Mouse (Mus musculus) lung, embryonic 14.5 days (tissue): ENCODE data around the gene Popdc2. TPM values are rescaled to one million over a fixed set of nuclear protein-coding genes. Genes with fewer than 3 reads are reported as not detected.

Experiments used
- ATAC-seq: fragments of 200-750 bp; cut with Nextera tagmentation; 2 replicates; pipeline ENCODE4 v1.8.0; 2017; ENCODE audit warnings: mild to moderate bottlenecking, moderate TSS enrichment, moderate library complexity; ENCODE audit not compliant: insufficient read depth
- DNase-seq: peaks from one replicate; pipeline ENCODE4 v3.0.0-alpha.2; 2015
- H3K27ac ChIP-seq: fragments of 300-500 bp; sonication (generic); 2 replicates; pipeline ENCODE4 v1.5.1; 2014; ENCODE audit warnings: low read depth, mild to moderate bottlenecking, moderate library complexity
- H3K27me3 ChIP-seq: fragments of 300-500 bp; sonication (generic); 2 replicates; pipeline ENCODE4 v1.6.1; 2014; ENCODE audit warnings: low read length, control low read depth; ENCODE audit not compliant: insufficient read depth
- H3K36me3 ChIP-seq: fragments of 300-500 bp; sonication (generic); 2 replicates; pipeline ENCODE4 v1.6.1; 2014; ENCODE audit warnings: control low read depth; ENCODE audit not compliant: insufficient read depth
- H3K4me1 ChIP-seq: fragments of 300-500 bp; sonication (generic); 2 replicates; pipeline ENCODE4 v1.6.1; 2014; ENCODE audit warnings: antibody characterized with exemption, control low read depth; ENCODE audit not compliant: insufficient read depth
- H3K4me2 ChIP-seq: fragments of 300-500 bp; sonication (generic); 2 replicates; pipeline ENCODE4 v1.6.1; 2014; ENCODE audit warnings: mild to moderate bottlenecking
- H3K4me3 ChIP-seq: fragments of 300-500 bp; sonication (generic); 2 replicates; pipeline ENCODE4 v1.5.1; 2014; ENCODE audit warnings: low read depth, low read length
- H3K9ac ChIP-seq: fragments of 300-500 bp; sonication (generic); 2 replicates; pipeline ENCODE4 v1.6.1; 2014
- H3K9me3 ChIP-seq: fragments of 300-500 bp; sonication (generic); 2 replicates; pipeline ENCODE4 v1.6.1; 2016; ENCODE audit warnings: low read depth, low read length, control low read depth
- CTCF ChIP-seq: IDR thresholded peaks from 2 replicates; pipeline ENCODE4 v1.5.1; 2016; ENCODE audit warnings: antibody characterized with exemption, low read depth
- WGBS: fragments of 180-500 bp; shearing (Covaris S2); extraction: QIAGEN DNeasy Blood & Tissue Kit; methylation state at CpG from one replicate; pipeline ENCODE4 v1.1.7; 2014; 5-methylcytosine and 5-hydroxymethylcytosine counted together
- polyA plus RNA-seq: library from polyadenylated mRNA; unstranded; fragments of >200 nt; fragmentation: Nextera tagmentation; extraction: Ambion mirVana; gene quantifications from 2 replicates; pipeline ENCODE4 v1.2.1, GENCODE M21; 2014

Popdc2 gene
- polyA plus RNA-seq, 1 experiment from 2014 or later, result 1.0 TPM

GRCm38 (mm10) chr16:38369992-38370484 lies 8.0 kb downstream of the Popdc2 start:
- no peaks in the 10 kb centered on the region for H3K9me3 ChIP-seq
- TF ChIP-seq CTCF, result no peak
- no peak for ATAC-seq
- H3K27ac ChIP-seq, result no peak overlapping the region
- H3K27me3 ChIP-seq, result no peaks in the 10 kb centered on the region
- 68% methylated on average over 4 of the region's 4 CpGs for WGBS
- no peaks in the 10 kb centered on the region for H3K36me3 ChIP-seq
- H3K4me2 ChIP-seq, result no peak overlapping the region
- no peak overlapping the region for H3K4me3 ChIP-seq
- no peak for DNase-seq
- no peak overlapping the region for H3K9ac ChIP-seq
- H3K4me1 ChIP-seq, result no peaks in the 10 kb centered on the region

DNA sequence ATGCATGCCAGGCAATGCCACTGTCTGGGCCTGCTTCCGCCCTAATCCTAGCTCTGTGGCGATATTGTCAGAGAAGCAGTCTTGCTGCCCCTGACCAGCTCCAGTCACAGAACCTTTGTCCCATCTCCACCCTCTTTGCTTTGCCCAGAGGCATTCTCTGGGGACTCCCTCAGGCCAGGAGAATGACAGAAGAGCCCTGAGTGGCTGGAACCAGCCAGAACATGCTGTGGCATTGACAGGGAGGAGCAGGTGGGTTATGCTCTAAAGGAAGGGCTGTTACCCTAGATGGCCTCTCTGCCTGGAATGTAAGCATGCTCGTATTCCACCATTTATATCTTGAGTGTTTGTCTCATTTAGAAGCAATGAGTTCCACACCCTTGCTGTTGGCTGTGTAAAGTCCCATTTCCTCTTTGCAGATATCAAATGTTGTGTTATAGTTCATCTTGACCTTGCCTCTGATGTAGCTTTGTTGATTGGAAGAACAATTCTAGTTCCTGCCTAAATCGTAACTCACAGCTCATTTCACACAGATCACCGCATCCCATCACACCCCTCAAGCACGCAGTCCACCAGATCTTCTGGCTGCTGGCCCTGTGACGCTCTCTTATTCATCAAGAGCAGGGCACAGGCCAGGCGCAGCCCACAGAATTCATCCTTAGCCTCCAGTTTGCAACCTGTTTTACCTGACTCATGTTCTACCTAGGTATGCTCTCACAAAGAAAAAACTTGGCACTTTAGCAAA lies 8.8 kb downstream of the Popdc2 start:
- Histone ChIP-seq H3K4me2 (no peak overlapping the region), H3K9ac (no peak overlapping the region), H3K27me3 (no peaks in the 10 kb centered on the region), H3K4me3 (no peak overlapping the region), H3K4me1 (no peaks in the 10 kb centered on the region), H3K27ac (no peak overlapping the region), H3K9me3 (no peaks in the 10 kb centered on the region), H3K36me3 (no peaks in the 10 kb centered on the region)
- 64% methylated on average over 8 of the region's 8 CpGs for WGBS
- no peak for TF ChIP-seq CTCF
- ATAC-seq (no peak), DNase-seq (no peak)

DNA sequence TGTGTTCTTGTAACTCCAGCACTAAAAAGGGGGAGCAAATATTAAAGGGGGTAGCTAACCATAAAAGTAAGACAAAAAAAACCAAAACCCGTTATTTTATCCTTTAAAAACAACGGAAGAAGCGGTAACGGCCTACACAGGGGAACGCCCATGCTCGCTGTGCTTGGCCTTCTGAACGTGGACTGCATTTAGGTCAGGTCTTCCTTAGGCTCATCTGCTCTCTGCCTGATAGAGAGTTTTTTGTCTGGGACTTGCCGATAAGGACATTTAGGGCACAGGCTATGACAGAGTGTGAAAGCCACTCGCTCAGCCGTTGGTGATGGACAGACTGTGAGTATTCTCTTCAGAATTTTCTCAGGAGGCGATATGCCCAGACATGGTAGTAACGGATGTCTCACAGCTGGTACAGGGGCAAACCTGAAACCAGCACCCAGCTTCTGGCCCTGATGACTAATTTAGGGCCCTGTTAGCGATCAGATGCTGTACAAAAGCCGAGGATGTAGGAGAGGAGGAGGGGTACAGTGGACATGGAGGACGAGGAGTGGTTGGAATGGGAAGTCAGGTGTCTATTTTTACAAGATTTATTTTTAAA lies 9.8 kb downstream of the Popdc2 start:
- no peak for DNase-seq
- peak; percentile 26; the same call in 1 of the 2 replicates for ATAC-seq
- 81% methylated on average over 15 of the region's 15 CpGs for WGBS

GRCm38 (mm10) chr16:38372876-38373275 lies 10.9 kb downstream of the Popdc2 start:
- Histone ChIP-seq H3K9ac (no peak overlapping the region), H3K27me3 (no peaks in the 10 kb centered on the region), H3K9me3 (no peaks in the 10 kb centered on the region), H3K27ac (no peak overlapping the region), H3K4me2 (no peak overlapping the region), H3K4me3 (no peak overlapping the region), H3K36me3 (no peaks in the 10 kb centered on the region), H3K4me1 (no peaks in the 10 kb centered on the region)
- WGBS, result 86% methylated on average over 4 of the region's 4 CpGs
- ATAC-seq, result no peak
- DNase-seq, result no peak
- no peak for TF ChIP-seq CTCF

More for the DNA sequence above, 9.8 kb downstream of the Popdc2 start:
- Histone ChIP-seq H3K27me3 (no peaks in the 10 kb centered on the region), H3K4me1 (no peaks in the 10 kb centered on the region), H3K4me2 (0 out of 2 replicates have a peak overlapping the region, but pooled peaks have one; percentile 10), H3K9ac (0 out of 2 replicates have a peak overlapping the region, but pooled peaks have one; percentile 16), H3K27ac (no peak overlapping the region), H3K36me3 (no peaks in the 10 kb centered on the region), H3K9me3 (no peaks in the 10 kb centered on the region), H3K4me3 (no peak overlapping the region)
- TF ChIP-seq CTCF, result no peak

- no peak overlapping the region for H3K9ac ChIP-seq
- H3K27me3 ChIP-seq, result no peaks in the 10 kb centered on the region
- TF ChIP-seq CTCF, result no peak
- no peaks in the 10 kb centered on the region for H3K9me3 ChIP-seq
- no peak for ATAC-seq
- no peak overlapping the region for H3K27ac ChIP-seq
- H3K4me1 ChIP-seq, result no peaks in the 10 kb centered on the region
- DNase-seq, result no peak
- H3K4me3 ChIP-seq, result no peak overlapping the region
- H3K36me3 ChIP-seq, result no peaks in the 10 kb centered on the region
- WGBS, result 82% methylated on average over 10 of the region's 10 CpGs
- H3K4me2 ChIP-seq, result no peak overlapping the region
Observed at GRCm38 (mm10) chr16:38373439-38373838, 11.4 kb downstream of the Popdc2 start.

- DNase-seq, result no peak
- no peaks in the 10 kb centered on the region for H3K36me3 ChIP-seq
- H3K27me3 ChIP-seq, result no peaks in the 10 kb centered on the region
- H3K27ac ChIP-seq, result no peak overlapping the region
- no peak overlapping the region for H3K4me3 ChIP-seq
- no peaks in the 10 kb centered on the region for H3K4me1 ChIP-seq
- 84% methylated on average over 16 of the region's 16 CpGs for WGBS
- ATAC-seq, result no peak
- H3K9ac ChIP-seq, result no peak overlapping the region
- TF ChIP-seq CTCF, result no peak
- 0 out of 2 replicates have a peak overlapping the region, but pooled peaks have one; percentile 22 for H3K4me2 ChIP-seq
- H3K9me3 ChIP-seq, result no peaks in the 10 kb centered on the region
Observed at GRCm38 (mm10) chr16:38373941-38374340, 11.9 kb downstream of the Popdc2 start.
